Mouse (Mus musculus) bone marrow, adult 2 months (tissue): ENCODE data around the gene H2al1i.
"Not testable (repeated sequence)": the region's sequence is repeated elsewhere in the genome, so short reads cannot be mapped to it uniquely, and the experiment has no call there.

Experiments
- CTCF ChIP-seq: fragments of 200-500 bp; IDR thresholded peaks from 2 replicates; pipeline ENCODE4 v1.5.1; 2011; ENCODE audit warnings: low read length, control low read depth; ENCODE audit not compliant: control insufficient read depth, insufficient read depth
- POLR2A ChIP-seq: fragments of 200-500 bp; IDR thresholded peaks from 2 replicates; pipeline ENCODE4 v1.6.1; 2011; ENCODE audit warnings: low read depth, mild to moderate bottlenecking, control low read depth, low read length, borderline replicate concordance; ENCODE audit not compliant: control insufficient read depth

DNA sequence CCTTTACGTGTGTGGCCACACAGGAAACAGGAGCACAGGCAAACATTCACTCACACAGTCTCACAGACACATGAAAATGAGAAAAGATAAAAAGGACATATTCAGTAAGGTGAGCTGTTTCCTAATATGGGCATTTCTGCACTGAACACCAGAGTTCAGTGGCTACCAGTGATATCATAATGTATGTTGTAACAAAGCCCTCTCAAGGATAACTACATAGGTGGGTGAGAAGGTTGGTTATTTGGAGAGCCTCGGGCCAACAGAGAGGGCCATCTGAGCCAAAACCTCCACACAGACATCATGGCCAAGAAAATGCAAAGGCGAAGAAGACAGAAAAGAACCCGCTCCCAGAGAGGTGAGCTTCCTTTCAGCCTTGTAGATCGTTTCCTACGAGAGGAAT is 15.9 kb upstream of the H2al1i start, which contains the start of gene H2al1d:
- not testable (repeated sequence) for TF ChIP-seq POLR2A, CTCF
